Mouse (Mus musculus) c-Kit-positive CD71-positive TER-119-positive erythroid progenitor cells, embryonic 14.5 days (primary cell): Measurements from ENCODE around the gene Pbx2.
"Not testable (repeated sequence)": the region's sequence is repeated elsewhere in the genome, so short reads cannot be mapped to it uniquely, and the experiment has no call there.

Source experiments
- DNase-seq: peaks from one replicate; pipeline ENCODE4 v3.0.0-alpha.2; 2013; ENCODE audit warnings: low spot score

Pbx2 gene

GRCm38 (mm10) chr17:34591029-34591993 is at the start of gene Pbx2:
Pbx2 (plus strand) TSS chr17:34591266.
- DNase-seq: no peak

- not testable (repeated sequence) for DNase-seq
Measured at GRCm38 (mm10) chr17:34543567-34543966, 47.5 kb upstream of the Pbx2 start.

DNA sequence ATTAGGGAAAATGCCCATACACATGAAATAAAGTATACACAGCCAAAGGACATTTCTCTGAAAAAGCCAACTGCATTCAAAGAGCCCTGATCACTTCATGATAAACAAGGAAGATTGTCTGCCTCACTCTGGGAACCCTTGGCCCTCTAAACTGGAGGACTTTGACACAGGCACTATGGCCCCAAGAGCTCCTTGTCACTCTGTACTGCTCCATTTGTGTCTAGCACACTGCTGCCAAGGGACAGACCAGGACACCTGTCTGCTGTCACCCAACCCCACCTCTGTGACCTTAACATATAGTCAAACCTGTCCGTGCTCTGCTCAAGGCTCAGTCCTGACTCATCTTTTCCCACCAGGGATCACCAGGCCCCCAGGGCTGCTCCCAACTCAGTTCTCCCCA is 44.3 kb upstream of the Pbx2 start:
- DNase-seq: no peak

- no peak for DNase-seq
Measured at GRCm38 (mm10) chr17:34547601-34548000, 43.5 kb upstream of the Pbx2 start.

DNA sequence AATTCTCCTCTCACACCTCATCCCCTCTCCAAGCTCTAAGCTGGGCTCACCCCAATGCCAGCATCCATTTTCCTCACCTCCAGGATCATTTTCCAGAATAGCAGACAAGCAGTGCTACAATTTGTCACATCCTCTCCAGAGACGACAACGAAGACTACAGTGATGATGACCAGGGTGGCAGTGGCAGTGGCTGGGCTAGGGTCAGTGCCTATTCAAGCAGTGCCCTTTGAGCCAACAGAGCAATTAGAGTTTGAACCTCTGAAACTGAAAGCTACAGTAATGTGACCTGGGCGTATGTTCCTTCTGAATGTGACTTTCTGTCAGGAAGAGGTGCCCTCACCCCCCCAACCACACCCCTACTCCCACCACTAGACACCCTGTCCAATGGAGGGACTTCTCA is 41.9 kb upstream of the Pbx2 start:
- DNase-seq: no peak

DNA sequence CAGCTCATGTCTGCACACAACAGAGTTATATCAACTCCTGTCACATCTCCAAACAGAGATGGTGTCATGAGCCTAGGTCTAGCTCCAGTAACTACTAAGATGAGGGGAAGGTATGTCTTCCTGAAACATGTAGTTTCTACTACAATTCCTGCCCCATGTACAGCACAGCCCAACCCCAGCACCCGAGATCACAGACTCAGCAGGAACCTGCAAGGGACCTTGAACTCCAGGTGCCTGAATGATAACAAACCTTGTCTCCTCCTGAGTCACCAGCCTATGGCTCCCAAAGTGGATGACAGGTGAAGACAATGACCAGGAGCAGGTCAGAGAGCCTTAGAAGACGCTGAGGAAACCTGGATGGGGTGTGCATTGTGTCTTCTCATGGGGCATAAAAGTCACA is 41.2 kb upstream of the Pbx2 start:
- DNase-seq: no peak

DNA sequence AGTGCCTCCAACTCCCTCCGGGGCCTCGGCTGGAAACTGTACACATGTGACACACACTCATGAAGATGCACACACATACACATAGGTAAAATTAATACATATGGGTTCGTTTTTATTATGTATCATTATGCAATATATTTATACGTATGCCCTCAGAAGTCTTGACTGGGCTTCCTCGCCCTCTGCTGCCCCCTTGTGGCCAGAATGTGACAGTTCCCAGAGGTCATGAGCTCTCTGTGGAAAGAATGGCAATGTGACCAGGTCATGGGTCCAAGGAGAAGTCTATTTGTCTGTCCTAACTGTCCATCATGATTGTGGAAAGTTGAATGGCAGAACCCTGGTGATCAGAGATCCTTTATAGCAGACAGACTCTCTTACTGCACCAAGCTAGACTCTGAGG is 35.6 kb upstream of the Pbx2 start:
- DNase-seq: peak; percentile 62

DNA sequence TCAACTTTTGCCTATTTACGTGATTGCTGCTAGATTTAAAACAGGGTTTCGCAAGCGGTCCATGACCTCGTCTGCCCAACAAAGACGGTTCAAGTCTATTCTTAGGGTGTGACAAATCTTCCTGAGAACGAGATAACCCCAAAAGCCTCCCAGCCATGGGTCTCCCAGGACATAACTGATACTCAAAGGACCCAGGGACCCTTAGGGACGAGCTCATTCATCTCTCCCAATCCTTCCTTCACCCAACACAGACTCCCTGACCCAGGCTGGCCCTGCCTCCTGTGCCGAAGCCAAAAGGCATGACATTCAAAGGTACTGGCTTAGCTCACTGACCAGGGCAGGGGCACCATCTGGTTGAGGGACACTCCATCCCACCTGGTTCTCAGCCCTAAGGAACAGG is 34.7 kb upstream of the Pbx2 start:
- no peak for DNase-seq

- DNase-seq: no peak
Measured at GRCm38 (mm10) chr17:34557411-34557810, 33.7 kb upstream of the Pbx2 start.

- no peak for DNase-seq
Measured at GRCm38 (mm10) chr17:34559116-34559515, 31.9 kb upstream of the Pbx2 start.

DNA sequence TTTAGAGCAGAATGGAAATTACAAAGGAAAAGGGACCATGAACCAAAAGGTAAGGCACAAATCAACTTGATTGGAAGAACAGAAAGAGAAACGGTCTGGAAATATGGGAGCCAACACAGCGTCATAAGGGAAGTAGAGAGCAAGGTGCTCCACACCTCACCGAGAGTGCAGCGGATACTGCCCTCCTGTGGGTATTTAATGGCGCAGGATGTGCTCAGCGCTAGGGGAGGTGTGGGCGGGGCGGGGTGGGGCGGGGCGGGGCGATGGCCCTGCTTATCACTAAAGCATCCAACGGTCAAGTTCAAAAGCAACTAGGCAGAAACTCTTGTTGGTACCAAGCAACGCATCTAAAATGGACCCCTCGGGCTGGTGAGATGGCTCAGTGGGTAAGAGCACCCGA is 31.2 kb upstream of the Pbx2 start:
- DNase-seq: peak; percentile 30

DNA sequence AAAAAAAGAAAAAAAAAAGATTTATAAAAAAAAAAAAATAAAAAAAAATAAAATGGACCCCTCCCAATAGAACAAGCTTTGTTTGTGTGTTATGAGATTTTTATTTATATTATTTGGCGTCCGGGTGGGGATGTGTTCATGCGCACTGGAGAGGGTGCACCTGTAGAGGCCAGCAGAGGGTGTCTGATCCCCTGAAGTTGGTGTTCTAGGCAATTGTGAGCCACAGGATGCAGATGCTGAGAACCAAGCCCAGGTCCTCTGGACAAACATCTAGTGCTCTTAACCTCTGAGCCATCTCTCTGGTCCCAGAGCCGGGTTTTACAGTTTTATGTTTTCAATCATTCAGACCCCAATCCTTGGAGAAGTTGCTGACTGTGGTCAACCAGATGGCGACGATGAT is 30.6 kb upstream of the Pbx2 start:
- no peak for DNase-seq

DNA sequence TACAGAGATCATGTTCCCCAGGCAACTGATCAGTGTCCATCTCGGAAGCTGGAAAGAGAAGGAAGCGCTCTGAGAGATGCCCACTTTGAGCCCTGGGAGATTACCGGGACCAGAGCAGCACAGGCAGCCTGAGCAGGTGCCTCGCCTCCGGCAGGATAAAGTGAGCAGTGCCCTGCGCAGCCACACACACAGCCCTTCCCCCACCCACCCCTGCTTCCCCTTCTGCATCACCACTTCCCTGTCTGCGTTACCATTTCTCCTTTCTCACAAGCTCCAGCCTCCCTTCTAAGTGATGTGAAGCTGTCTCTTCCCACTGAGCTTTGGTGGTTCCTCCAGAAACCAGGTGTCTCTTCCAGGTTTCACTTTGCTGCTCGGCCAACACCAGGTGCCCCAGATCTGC is 29.9 kb upstream of the Pbx2 start:
- no peak for DNase-seq

DNA sequence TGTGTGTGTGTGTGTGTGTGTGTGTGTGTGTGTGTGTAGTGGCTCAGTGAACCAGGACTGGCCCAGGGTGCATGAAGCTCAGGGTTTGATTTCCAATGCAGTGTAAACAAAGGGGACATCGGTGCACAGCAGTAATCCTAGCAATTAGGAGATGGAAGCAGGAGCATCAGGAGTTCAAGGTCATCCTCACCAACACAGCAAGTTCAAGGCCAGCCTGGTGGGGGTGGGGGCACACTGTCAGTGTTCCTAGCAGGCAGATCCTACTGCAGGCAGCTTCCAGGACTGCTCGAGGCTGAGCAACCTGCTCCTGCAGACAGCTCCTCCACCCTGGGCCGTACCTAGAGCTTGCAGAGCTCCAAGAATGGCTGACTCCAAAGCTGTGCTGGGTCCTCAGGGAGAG is 28.5 kb upstream of the Pbx2 start:
- no peak for DNase-seq

- DNase-seq: no peak
Measured at GRCm38 (mm10) chr17:34563354-34563753, 27.7 kb upstream of the Pbx2 start.

DNA sequence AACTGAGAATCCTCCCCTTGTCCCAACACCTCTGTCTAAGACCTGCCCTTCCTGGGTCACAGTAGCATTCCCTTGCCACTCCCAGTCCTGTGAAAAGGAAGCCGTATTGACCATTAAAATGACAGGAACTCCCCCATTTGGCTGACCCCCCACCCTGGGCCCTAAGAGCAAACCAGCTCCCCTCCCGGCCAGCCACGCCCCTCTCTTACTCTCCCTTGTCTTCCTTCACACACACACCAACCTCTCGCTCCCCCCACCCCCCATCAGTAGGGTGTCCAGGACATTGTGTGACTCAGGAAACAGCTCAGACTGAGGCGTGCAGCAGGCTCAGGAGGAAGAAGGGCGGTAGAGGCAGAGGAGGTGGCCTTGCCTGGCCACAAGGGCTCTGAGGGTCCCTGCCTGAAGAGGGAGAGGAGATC is 27.1 kb upstream of the Pbx2 start, which contains the start of gene Notch4:
TSS of gene Notch4 (plus strand) at position 266 of the 419 bp plus-strand sequence.
- DNase-seq: no peak

- DNase-seq: no peak
Measured at GRCm38 (mm10) chr17:34564796-34565195, 26.3 kb upstream of the Pbx2 start.

DNA sequence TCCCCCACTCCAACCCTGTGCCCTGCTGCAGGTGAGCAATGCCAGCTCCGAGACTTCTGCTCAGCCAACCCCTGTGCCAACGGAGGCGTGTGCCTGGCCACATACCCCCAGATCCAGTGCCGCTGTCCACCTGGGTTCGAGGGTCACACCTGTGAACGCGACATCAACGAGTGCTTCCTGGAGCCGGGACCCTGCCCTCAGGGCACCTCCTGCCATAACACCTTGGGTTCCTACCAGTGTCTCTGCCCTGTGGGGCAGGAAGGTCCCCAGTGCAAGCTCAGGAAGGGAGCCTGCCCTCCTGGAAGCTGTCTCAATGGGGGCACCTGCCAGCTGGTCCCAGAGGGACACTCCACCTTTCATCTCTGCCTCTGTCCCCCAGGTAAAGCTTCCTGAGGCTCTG is 23.8 kb upstream of the Pbx2 start:
- no peak for DNase-seq

DNA sequence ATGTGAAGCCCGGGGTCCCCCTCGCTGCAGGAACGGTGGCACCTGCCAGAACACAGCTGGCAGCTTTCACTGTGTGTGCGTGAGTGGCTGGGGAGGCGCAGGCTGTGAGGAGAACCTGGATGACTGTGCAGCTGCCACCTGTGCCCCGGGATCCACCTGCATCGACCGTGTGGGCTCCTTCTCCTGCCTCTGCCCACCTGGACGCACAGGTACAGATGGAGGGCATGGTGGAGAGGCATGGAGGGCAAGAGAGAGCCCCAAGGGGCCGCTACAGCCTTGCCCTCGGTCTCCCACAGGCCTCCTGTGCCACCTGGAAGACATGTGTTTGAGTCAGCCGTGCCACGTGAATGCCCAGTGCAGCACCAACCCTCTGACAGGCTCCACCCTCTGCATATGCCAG is 22.6 kb upstream of the Pbx2 start:
- no peak for DNase-seq

- DNase-seq: no peak
Measured at GRCm38 (mm10) chr17:34569919-34570318, 21.1 kb upstream of the Pbx2 start.

DNA sequence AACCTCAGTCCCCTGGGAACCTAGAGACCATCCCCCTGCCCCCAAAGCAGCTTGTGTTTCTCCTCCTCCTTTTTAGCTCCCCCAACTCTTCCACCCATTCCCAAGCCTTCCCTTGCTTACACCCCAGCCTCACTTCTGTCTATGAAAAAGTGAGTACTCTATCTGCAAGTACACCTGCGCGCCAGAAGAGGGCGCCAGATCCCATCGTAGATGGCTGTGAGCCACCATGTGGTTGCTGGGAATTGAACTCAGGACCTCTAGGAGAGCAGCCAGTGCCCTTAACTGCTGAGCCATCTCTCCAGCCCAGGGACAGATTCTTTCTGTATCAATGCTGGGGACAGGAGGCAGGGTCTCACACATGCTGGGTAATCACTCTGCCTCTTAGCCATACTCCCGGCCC is 19.2 kb upstream of the Pbx2 start:
- DNase-seq: no peak

DNA sequence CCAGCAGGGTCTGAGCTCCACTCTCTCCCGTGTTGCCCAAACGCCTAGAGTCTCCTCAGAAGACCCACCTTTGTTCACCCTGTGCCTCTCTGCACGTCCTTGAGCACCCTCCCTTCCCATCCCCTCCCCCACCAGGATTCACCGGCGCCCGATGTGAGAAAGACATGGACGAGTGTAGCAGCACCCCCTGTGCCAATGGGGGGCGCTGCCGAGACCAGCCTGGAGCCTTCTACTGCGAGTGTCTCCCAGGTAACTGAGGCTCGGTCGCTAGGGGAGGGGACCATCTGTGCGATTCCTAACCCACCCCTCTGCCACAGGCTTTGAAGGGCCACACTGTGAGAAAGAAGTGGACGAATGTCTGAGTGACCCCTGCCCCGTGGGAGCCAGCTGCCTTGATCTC is 18.7 kb upstream of the Pbx2 start:
- no peak for DNase-seq

GRCm38 (mm10) chr17:34576577-34576976 is 14.5 kb upstream of the Pbx2 start:
- DNase-seq: no peak

DNA sequence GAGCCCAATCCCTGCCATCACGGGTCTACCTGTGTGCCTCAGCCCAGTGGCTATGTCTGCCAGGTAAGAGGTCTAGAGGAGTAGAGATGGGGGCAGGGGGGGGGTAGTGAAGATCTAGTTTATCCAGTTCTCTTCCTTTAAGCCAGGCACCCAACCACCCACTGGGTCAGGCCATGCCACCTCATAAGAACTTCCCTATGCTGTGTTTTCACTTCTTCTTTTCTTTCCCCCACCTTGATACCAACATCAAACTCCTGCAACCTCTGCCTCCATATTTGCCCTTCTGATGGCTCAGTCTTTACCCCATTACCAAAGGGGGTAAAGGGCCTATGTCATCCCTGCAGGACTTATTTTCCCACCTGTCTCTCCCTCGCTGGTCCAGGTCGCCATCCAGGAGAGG is 13.0 kb upstream of the Pbx2 start:
- no peak for DNase-seq
